Mouse (Mus musculus) stomach, embryonic 14.5 days (tissue): Measurements from ENCODE around the gene Vav2. TPM values are rescaled to one million over a fixed set of nuclear protein-coding genes. Genes with fewer than 3 reads are reported as not detected.

ENCODE experiments used
- ATAC-seq: fragments of 200-750 bp; cut with Nextera tagmentation; 2 replicates; pipeline ENCODE4 v1.8.0; 2017; ENCODE audit warnings: low read depth, moderate TSS enrichment; ENCODE audit not compliant: insufficient number of reproducible peaks, insufficient read depth, low FRiP score
- H3K27ac ChIP-seq: fragments of 300-500 bp; sonication (generic); 2 replicates; pipeline ENCODE4 v1.5.1; 2014; ENCODE audit warnings: mild to moderate bottlenecking, low read length, moderate library complexity, mixed read lengths
- H3K27me3 ChIP-seq: fragments of 300-500 bp; sonication (generic); 2 replicates; pipeline ENCODE4 v1.6.1; 2014; ENCODE audit warnings: low read length, control low read depth, mixed read lengths; ENCODE audit not compliant: control insufficient read depth, insufficient read depth
- H3K36me3 ChIP-seq: fragments of 300-500 bp; sonication (generic); 2 replicates; pipeline ENCODE4 v1.6.1; 2014; ENCODE audit warnings: mild to moderate bottlenecking, control low read depth, low read length, moderate library complexity, mixed read lengths; ENCODE audit not compliant: control insufficient read depth, insufficient read depth
- H3K4me1 ChIP-seq: fragments of 300-500 bp; sonication (generic); 2 replicates; pipeline ENCODE4 v1.6.1; 2014; ENCODE audit warnings: low read length, control low read depth, mixed read lengths; ENCODE audit not compliant: control insufficient read depth, insufficient read depth
- H3K4me2 ChIP-seq: fragments of 300-500 bp; sonication (generic); replicated peaks from 2 replicates; pipeline ENCODE4 v1.6.1; 2014; ENCODE audit warnings: low read depth, low read length, control low read depth
- H3K4me3 ChIP-seq: fragments of 300-500 bp; sonication (generic); 2 replicates; pipeline ENCODE4 v1.5.1; 2014; ENCODE audit warnings: low read depth, low read length, control low read depth
- H3K9ac ChIP-seq: fragments of 300-500 bp; sonication (generic); replicated peaks from 2 replicates; pipeline ENCODE4 v1.6.1; 2014; ENCODE audit warnings: low read depth, mild to moderate bottlenecking, control low read depth, low read length, moderate library complexity, mixed read lengths
- H3K9me3 ChIP-seq: fragments of 300-500 bp; sonication (generic); 2 replicates; pipeline ENCODE4 v1.6.1; 2016; ENCODE audit warnings: low read depth, low read length, control low read depth; ENCODE audit not compliant: control insufficient read depth
- WGBS: fragments of 180-500 bp; shearing (Covaris S2); extraction: QIAGEN DNeasy Blood & Tissue Kit; methylation state at CpG from one replicate; pipeline ENCODE4 v1.1.7; 2014; 5-methylcytosine and 5-hydroxymethylcytosine counted together
- polyA plus RNA-seq: library from polyadenylated mRNA; unstranded; fragments of >200 nt; fragmentation: Nextera tagmentation; extraction: Ambion mirVana; gene quantifications from 2 replicates; pipeline ENCODE4 v1.2.1, GENCODE M21; 2014

Vav2 gene
- polyA plus RNA-seq, 1 experiment from 2014 or later: 7.6 TPM

DNA sequence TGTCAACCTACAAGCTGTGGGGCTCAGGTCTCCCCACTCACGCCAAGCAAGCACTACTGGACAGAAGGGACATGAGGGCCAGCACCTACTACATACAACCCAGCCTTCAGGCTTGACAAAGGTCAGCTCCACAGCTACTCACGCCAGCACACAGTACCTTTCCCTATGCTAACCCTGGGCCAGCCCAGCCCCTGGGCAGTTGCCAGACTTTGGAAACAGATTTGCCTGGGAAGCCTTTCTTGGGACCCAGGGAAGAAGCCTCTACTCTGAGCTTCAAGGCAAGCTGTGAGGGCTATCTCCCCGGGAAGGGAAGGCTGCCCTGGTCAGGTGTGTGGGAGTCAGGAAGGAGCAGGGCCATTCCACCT is 43.1 kb upstream of the Vav2 start:
- H3K27me3 ChIP-seq: no peaks in the 10 kb centered on the region
- H3K27ac ChIP-seq: no peak overlapping the region
- WGBS: 59% methylated on average over 3 of the region's 3 CpGs
- peaks cover 12% of the 10 kb centered on the region for H3K36me3 ChIP-seq
- H3K9ac ChIP-seq: no peak overlapping the region
- no peak overlapping the region for H3K4me2 ChIP-seq
- H3K9me3 ChIP-seq: no peaks in the 10 kb centered on the region
- H3K4me3 ChIP-seq: no peak overlapping the region
- peaks cover 37% of the 10 kb centered on the region for H3K4me1 ChIP-seq
- no peak for ATAC-seq

GRCm38 (mm10) chr2:27469292-27469990 is 42.6 kb upstream of the Vav2 start:
- H3K27ac ChIP-seq: no peak overlapping the region
- H3K36me3 ChIP-seq: peaks cover 12% of the 10 kb centered on the region
- ATAC-seq: no peak
- no peaks in the 10 kb centered on the region for H3K9me3 ChIP-seq
- 67% methylated on average over 4 of the region's 4 CpGs for WGBS
- peaks cover 37% of the 10 kb centered on the region for H3K4me1 ChIP-seq
- H3K4me2 ChIP-seq: no peak overlapping the region
- H3K4me3 ChIP-seq: no peak overlapping the region
- H3K9ac ChIP-seq: no peak overlapping the region
- no peaks in the 10 kb centered on the region for H3K27me3 ChIP-seq

DNA sequence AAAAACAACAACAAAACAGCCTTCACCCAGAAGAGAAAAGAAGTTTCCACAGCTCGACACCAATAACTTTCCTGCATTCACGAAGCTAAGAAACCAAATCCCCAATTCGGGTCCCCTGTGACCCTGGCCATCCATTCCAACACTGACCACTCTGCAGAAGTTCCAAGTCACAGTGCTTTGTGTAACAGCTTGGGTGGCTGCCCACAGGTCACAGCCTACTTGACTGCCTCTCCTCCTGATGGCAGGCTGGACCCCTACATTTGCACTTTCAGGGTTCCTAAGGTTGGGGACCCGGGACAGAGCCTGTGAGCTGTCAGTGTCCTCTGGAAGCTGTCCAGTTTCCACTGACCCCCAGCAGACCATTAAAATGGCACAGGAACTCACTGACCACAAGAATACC is 36.1 kb upstream of the Vav2 start:
- Histone ChIP-seq H3K27ac (no peak overlapping the region), H3K9ac (no peak overlapping the region)

DNA sequence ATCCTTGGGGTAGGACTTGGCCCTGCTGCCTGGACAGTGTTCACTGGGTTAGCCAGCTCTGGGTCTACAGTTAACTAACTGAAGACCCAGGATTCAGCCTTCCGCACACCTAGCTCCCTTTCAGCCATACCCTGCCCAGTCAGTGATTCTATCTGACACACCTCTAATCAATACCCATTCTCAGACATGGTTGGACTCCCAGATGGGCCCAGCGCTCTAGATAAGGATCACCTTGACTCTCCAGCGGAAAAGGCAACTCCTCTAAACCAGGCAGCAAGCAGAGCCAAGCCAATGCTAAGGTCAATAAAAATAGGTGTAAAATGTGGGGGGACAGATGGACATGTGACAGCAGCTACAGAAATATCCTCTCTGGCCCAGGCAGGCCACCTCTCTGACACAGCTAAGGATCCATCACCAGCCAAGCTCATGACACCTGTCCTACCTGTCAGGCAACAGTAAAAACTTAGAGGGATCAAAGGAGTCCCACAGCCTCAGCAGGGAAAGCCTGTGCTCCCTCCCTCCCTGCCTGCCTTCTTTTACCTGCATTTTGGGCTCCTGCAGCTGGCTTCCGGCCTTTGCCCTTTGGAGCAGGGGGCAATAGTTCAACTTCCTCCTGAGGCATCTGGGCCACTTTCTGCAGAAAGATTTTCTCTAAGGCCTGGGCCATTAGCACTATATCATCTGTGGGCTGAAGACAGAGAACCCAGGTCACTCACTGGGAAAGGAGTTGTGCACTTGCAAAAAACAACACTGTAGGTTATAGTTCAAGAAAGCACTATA is 35.2 kb upstream of the Vav2 start:
- ATAC-seq: no peak
- Histone ChIP-seq H3K4me2 (no peak overlapping the region), H3K27ac (no peak overlapping the region), H3K9me3 (no peaks in the 10 kb centered on the region), H3K4me1 (no peaks in the 10 kb centered on the region), H3K27me3 (no peaks in the 10 kb centered on the region), H3K4me3 (no peak overlapping the region), H3K36me3 (peaks cover 70% of the 10 kb centered on the region), H3K9ac (no peak overlapping the region)
- 80% methylated on average over 4 of the region's 4 CpGs for WGBS

More for the DNA sequence above, 36.1 kb upstream of the Vav2 start:
- Histone ChIP-seq H3K4me1 (no peaks in the 10 kb centered on the region; the same call in 1 of the 2 replicates), H3K4me3 (no peak overlapping the region), H3K27me3 (no peaks in the 10 kb centered on the region), H3K4me2 (no peak overlapping the region), H3K9me3 (no peaks in the 10 kb centered on the region), H3K36me3 (peaks cover 64% of the 10 kb centered on the region)
- no peak for ATAC-seq
- 87% methylated on average over 4 of the region's 4 CpGs for WGBS

DNA sequence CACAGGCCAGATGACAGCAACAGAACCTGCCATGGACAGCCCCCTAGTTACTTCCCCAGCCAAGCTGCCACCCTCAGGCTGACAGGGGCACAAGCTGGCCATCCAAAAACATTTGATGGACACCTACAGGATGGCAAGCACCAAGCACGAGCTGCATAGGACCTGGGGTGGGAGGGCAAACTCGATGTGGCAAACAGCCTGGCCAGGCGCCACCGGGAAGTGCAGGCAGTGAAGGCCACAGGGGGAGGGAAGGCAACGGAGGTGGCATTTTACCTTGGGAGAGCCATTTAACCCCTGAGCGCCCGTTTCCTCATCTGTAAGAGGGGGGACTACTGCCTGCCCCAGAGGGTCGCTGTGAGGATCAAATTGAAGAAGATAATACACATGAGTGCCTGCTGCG is 33.8 kb upstream of the Vav2 start:
- 67% methylated on average over 9 of the region's 9 CpGs for WGBS
- no peak for ATAC-seq
- H3K27me3 ChIP-seq: no peaks in the 10 kb centered on the region
- no peak overlapping the region for H3K9ac ChIP-seq
- no peak overlapping the region for H3K4me3 ChIP-seq
- no peaks in the 10 kb centered on the region for H3K4me1 ChIP-seq
- H3K36me3 ChIP-seq: peaks cover 85% of the 10 kb centered on the region
- H3K4me2 ChIP-seq: no peak overlapping the region
- H3K9me3 ChIP-seq: no peaks in the 10 kb centered on the region
- no peak overlapping the region for H3K27ac ChIP-seq

DNA sequence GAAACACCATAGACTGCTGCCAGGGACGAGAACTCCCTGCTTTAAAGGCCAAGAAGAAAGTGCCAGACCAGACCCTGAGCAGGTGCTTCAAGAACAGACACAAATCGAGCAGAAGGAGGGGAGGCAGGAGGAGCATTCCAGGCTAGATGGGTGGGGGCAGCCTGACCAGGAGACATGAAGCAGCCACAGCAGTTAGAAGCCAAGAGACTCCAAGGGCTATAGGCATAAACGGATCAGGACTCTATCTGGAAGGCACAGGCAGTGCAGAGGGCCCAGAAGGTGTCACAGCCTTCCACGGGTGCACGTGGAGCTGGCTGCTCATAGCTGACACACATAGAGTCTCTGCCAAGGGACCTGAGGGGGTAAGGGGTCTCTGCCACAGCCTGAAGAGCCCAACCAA is 33.3 kb upstream of the Vav2 start:
- no peak overlapping the region for H3K9ac ChIP-seq
- peaks cover 90% of the 10 kb centered on the region for H3K36me3 ChIP-seq

DNA sequence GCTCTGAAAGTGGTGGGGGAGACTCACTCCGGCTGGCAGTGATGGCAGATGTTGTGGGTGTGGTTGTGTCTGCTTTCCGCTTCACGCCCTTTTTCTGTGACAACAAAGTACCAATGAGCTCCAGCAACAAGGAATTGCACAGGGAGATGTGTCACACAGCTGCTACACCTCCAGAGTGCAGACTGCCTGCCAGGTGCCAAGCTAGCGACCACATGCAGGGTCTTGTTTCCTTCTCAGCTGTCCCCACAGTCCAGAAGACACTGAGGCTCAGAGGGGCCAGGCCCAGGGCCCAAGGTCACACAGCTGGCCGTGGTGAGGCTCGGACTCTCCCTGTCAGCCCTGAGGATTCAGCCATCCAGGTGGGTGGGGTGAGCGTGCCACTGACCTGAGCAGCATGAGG is 32.9 kb upstream of the Vav2 start:
- ATAC-seq: no peak
- no peak overlapping the region for H3K4me3 ChIP-seq
- no peak overlapping the region for H3K27ac ChIP-seq
- peaks cover 94% of the 10 kb centered on the region for H3K36me3 ChIP-seq
- no peaks in the 10 kb centered on the region for H3K4me1 ChIP-seq
- H3K9ac ChIP-seq: no peak overlapping the region
- no peak overlapping the region for H3K4me2 ChIP-seq
- no peaks in the 10 kb centered on the region for H3K27me3 ChIP-seq
- H3K9me3 ChIP-seq: no peaks in the 10 kb centered on the region
- WGBS: 86% methylated on average over 7 of the region's 7 CpGs

More for the DNA sequence above, 33.3 kb upstream of the Vav2 start:
- ATAC-seq: no peak
- no peak overlapping the region for H3K4me3 ChIP-seq
- H3K4me2 ChIP-seq: no peak overlapping the region
- no peaks in the 10 kb centered on the region for H3K4me1 ChIP-seq
- no peaks in the 10 kb centered on the region for H3K9me3 ChIP-seq
- H3K27ac ChIP-seq: no peak overlapping the region
- no peaks in the 10 kb centered on the region for H3K27me3 ChIP-seq
- 81% methylated on average over 5 of the region's 5 CpGs for WGBS

DNA sequence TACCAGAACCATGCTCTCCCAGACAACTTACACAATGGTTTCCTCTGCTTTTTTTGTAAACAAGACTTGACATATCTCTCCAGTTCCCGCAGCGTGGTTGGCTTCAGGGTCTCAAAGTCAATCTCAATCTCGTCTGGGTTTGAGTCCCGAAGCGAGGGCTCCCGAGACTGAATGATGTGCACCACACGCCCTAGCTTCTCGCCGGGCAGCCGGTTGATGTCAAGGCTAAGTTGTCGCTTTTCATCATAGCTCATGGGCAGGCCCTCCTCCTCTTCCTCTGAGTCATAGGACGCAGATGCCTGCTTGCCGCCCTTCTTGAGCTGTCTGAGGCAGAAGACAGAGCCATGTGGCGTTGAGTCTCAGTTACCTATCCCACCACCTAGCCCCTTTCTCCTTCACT is 23.4 kb upstream of the Vav2 start:
- no peak overlapping the region for H3K4me3 ChIP-seq
- H3K9ac ChIP-seq: no peak overlapping the region
- H3K36me3 ChIP-seq: peaks cover 90% of the 10 kb centered on the region
- no peak overlapping the region for H3K4me2 ChIP-seq
- H3K27me3 ChIP-seq: no peaks in the 10 kb centered on the region
- ATAC-seq: no peak
- 80% methylated on average over 14 of the region's 14 CpGs for WGBS
- H3K9me3 ChIP-seq: no peaks in the 10 kb centered on the region
- H3K27ac ChIP-seq: no peak overlapping the region
- no peaks in the 10 kb centered on the region for H3K4me1 ChIP-seq
